Mouse (Mus musculus) liver, postnatal 0 days (tissue): ENCODE measurements around the gene Olfr11. TPM values are rescaled to one million over a fixed set of nuclear protein-coding genes. Genes with fewer than 3 reads are reported as not detected.

Experiments used
- ATAC-seq: fragments of 200-750 bp; cut with Nextera tagmentation; 2 replicates; pipeline ENCODE4 v1.8.0; 2017; ENCODE audit warnings: mild to moderate bottlenecking, moderate library complexity
- DNase-seq: peaks from one replicate; pipeline ENCODE4 v3.0.0-alpha.2; 2016
- H3K27ac ChIP-seq: fragments of 300-500 bp; sonication (generic); 2 replicates; pipeline ENCODE4 v1.5.1; 2014; ENCODE audit warnings: antibody characterized with exemption, moderate library complexity, mild to moderate bottlenecking, low read depth
- H3K27me3 ChIP-seq: fragments of 300-500 bp; sonication (generic); 2 replicates; pipeline ENCODE4 v1.6.1; 2014; ENCODE audit warnings: low read length, control low read depth, mixed read lengths; ENCODE audit not compliant: insufficient read depth
- H3K36me3 ChIP-seq: fragments of 300-500 bp; sonication (generic); replicated peaks from 2 replicates; pipeline ENCODE4 v1.6.1; 2014; ENCODE audit warnings: mild to moderate bottlenecking, control low read depth, low read length, moderate library complexity, mixed read lengths; ENCODE audit not compliant: insufficient read depth
- H3K4me1 ChIP-seq: fragments of 300-500 bp; sonication (generic); 2 replicates; pipeline ENCODE4 v1.6.1; 2014; ENCODE audit warnings: antibody characterized with exemption, mild to moderate bottlenecking, control low read depth; ENCODE audit not compliant: insufficient read depth
- H3K4me2 ChIP-seq: fragments of 300-500 bp; sonication (generic); 2 replicates; pipeline ENCODE4 v1.6.1; 2014; ENCODE audit warnings: low read depth, mild to moderate bottlenecking, low read length, moderate library complexity, mixed read lengths
- H3K4me3 ChIP-seq: fragments of 300-500 bp; sonication (generic); 2 replicates; pipeline ENCODE4 v1.5.1; 2014; ENCODE audit warnings: low read depth, low read length
- H3K9ac ChIP-seq: fragments of 300-500 bp; sonication (generic); replicated peaks from 2 replicates; pipeline ENCODE4 v1.6.1; 2014; ENCODE audit warnings: mild to moderate bottlenecking, moderate library complexity
- H3K9me3 ChIP-seq: fragments of 300-500 bp; sonication (generic); 2 replicates; pipeline ENCODE4 v1.6.1; 2016; ENCODE audit warnings: mild to moderate bottlenecking, control low read depth, low read length, mixed read lengths
- CTCF ChIP-seq: sonication (generic); IDR thresholded peaks from 2 replicates; pipeline ENCODE4 v1.5.1; 2016; ENCODE audit warnings: antibody characterized with exemption, low read depth
- EP300 ChIP-seq: IDR thresholded peaks from 2 replicates; pipeline ENCODE4 v1.6.1; 2016; ENCODE audit warnings: antibody characterized with exemption, low read depth, mild to moderate bottlenecking
- WGBS: fragments of 180-500 bp; shearing (Covaris S2); extraction: QIAGEN DNeasy Blood & Tissue Kit; methylation state at CpG from one replicate; pipeline ENCODE4 v1.1.7; 2014; ENCODE audit not compliant: insufficient replicate concordance; 5-methylcytosine and 5-hydroxymethylcytosine counted together
- polyA plus RNA-seq: library from polyadenylated mRNA; unstranded; fragments of >200 nt; fragmentation: Nextera tagmentation; extraction: Ambion mirVana; gene quantifications from 2 replicates; pipeline ENCODE4 v1.2.1, GENCODE M21; 2015

The Olfr11 gene
- not detected in 2 replicates for polyA plus RNA-seq

GRCm38 (mm10) chr13:21642418-21642817 lies at the start of gene Olfr11:
Gene Olfr11, minus strand, starts transcription at chr13:21642518.
- no peak for ATAC-seq
- WGBS: 74% methylated on average over 2 of the region's 2 CpGs
- H3K4me2 ChIP-seq: no peak within 1 kb of the TSS
- no peaks in the 10 kb centered on the region for H3K9me3 ChIP-seq
- H3K27ac ChIP-seq: no peak within 1 kb of the TSS
- no peak for DNase-seq
- H3K4me1 ChIP-seq: no peaks in the 10 kb centered on the region
- no peak within 1 kb of the TSS for H3K9ac ChIP-seq
- TF ChIP-seq EP300 (no peak), CTCF (no peak)
- H3K27me3 ChIP-seq: no peaks in the 10 kb centered on the region
- no peaks in the 10 kb centered on the region for H3K36me3 ChIP-seq
- no peak within 1 kb of the TSS for H3K4me3 ChIP-seq

- no peaks in the 10 kb centered on the region for H3K36me3 ChIP-seq
- no peak within 1 kb of the TSS for H3K9ac ChIP-seq
- no peak within 1 kb of the TSS for H3K4me2 ChIP-seq
- no peaks in the 10 kb centered on the region for H3K9me3 ChIP-seq
- no peak within 1 kb of the TSS for H3K27ac ChIP-seq
- DNase-seq: no peak
- H3K27me3 ChIP-seq: no peaks in the 10 kb centered on the region
- H3K4me3 ChIP-seq: no peak within 1 kb of the TSS
- no peaks in the 10 kb centered on the region for H3K4me1 ChIP-seq
- TF ChIP-seq CTCF (no peak), EP300 (no peak)
- 72% methylated on average over 2 of the region's 2 CpGs for WGBS
- ATAC-seq: no peak
Observed at GRCm38 (mm10) chr13:21677305-21677704, 35.0 kb upstream of the Olfr11 start, which contains the start of gene Olfr1360. Gene Olfr1360, minus strand, starts transcription at chr13:21677405.

- H3K9ac ChIP-seq: no peak within 1 kb of the TSS
Observed at GRCm38 (mm10) chr13:21663286-21663685, 21.0 kb upstream of the Olfr11 start, which contains the start of gene Olfr1361. Gene Olfr1361, minus strand, starts transcription at chr13:21663386.

GRCm38 (mm10) chr13:21613922-21614321 lies 28.4 kb downstream of the Olfr11 start, which contains the start of gene Olfr1362:
Gene Olfr1362, minus strand, starts transcription at chr13:21614022.
- no peak for ATAC-seq

More at GRCm38 (mm10) chr13:21663286-21663685, 21.0 kb upstream of the Olfr11 start, which contains the start of gene Olfr1361:
- WGBS: 75% methylated on average over 2 of the region's 2 CpGs
- no peak for TF ChIP-seq CTCF
- no peak for TF ChIP-seq EP300
- Histone ChIP-seq H3K4me1 (no peaks in the 10 kb centered on the region), H3K36me3 (no peaks in the 10 kb centered on the region), H3K4me2 (no peak within 1 kb of the TSS), H3K27ac (no peak within 1 kb of the TSS), H3K4me3 (no peak within 1 kb of the TSS), H3K27me3 (no peaks in the 10 kb centered on the region), H3K9me3 (no peaks in the 10 kb centered on the region)
- DNase-seq (no peak), ATAC-seq (no peak)

GRCm38 (mm10) chr13:21591618-21592017 lies 50.7 kb downstream of the Olfr11 start:
- no peaks in the 10 kb centered on the region for H3K4me1 ChIP-seq
- 54% methylated on average over 2 of the region's 2 CpGs for WGBS
- H3K27me3 ChIP-seq: no peaks in the 10 kb centered on the region
- DNase-seq (no peak), ATAC-seq (no peak)
- H3K9ac ChIP-seq: no peak overlapping the region
- no peak overlapping the region for H3K4me3 ChIP-seq
- no peak overlapping the region for H3K4me2 ChIP-seq
- no peaks in the 10 kb centered on the region; the same call in 1 of the 2 replicates for H3K9me3 ChIP-seq
- H3K27ac ChIP-seq: no peak overlapping the region
- no peaks in the 10 kb centered on the region for H3K36me3 ChIP-seq
- TF ChIP-seq EP300 (no peak), CTCF (no peak)

More at GRCm38 (mm10) chr13:21613922-21614321, 28.4 kb downstream of the Olfr11 start, which contains the start of gene Olfr1362:
- no peak for DNase-seq
- Histone ChIP-seq H3K36me3 (no peaks in the 10 kb centered on the region), H3K9ac (no peak within 1 kb of the TSS), H3K4me1 (no peaks in the 10 kb centered on the region), H3K27me3 (no peaks in the 10 kb centered on the region), H3K9me3 (no peaks in the 10 kb centered on the region), H3K27ac (no peak within 1 kb of the TSS), H3K4me2 (no peak within 1 kb of the TSS), H3K4me3 (no peak within 1 kb of the TSS)
- no peak for TF ChIP-seq CTCF
- TF ChIP-seq EP300: no peak

Other genes starting within 250 kb of the Olfr11 start
- gene Zkscan3, start 239.8 kb downstream of the Olfr11 start, polyA plus RNA-seq: 22.2 and 24.6 TPM in 2 replicates
- gene Pgbd1, start 201.5 kb downstream of the Olfr11 start, polyA plus RNA-seq: 0.31 and 0.39 TPM in 2 replicates
- gene Zscan26, start 188.8 kb downstream of the Olfr11 start, polyA plus RNA-seq: 13.3 and 15.2 TPM in 2 replicates
- 2.0 TPM in 2 replicates for gene Nkapl, start 174.0 kb downstream of the Olfr11 start, polyA plus RNA-seq
- 0.77 and 0.78 TPM in 2 replicates for gene Zkscan4, start 163.6 kb downstream of the Olfr11 start, polyA plus RNA-seq
- gene Gm10065, start 163.1 kb downstream of the Olfr11 start, polyA plus RNA-seq: not detected in 2 replicates
- 0.52 and 0.70 TPM in 2 replicates for gene AK157302, start 147.3 kb downstream of the Olfr11 start, polyA plus RNA-seq
- 6.4 and 8.9 TPM in 2 replicates for gene Gm11273, start 141.1 kb downstream of the Olfr11 start, polyA plus RNA-seq
- 1.2 and 1.6 TPM in 2 replicates for gene Zkscan8, start 111.4 kb downstream of the Olfr11 start, polyA plus RNA-seq
- gene Olfr1366, start 99.7 kb downstream of the Olfr11 start, polyA plus RNA-seq: not detected in 2 replicates
- 0.02 TPM in 1 of 2 replicates, not detected in the other for gene Olfr1535, start 82.6 kb downstream of the Olfr11 start, polyA plus RNA-seq
- not detected in 2 replicates for gene Olfr1364, start 60.8 kb downstream of the Olfr11 start, polyA plus RNA-seq
- not detected in 2 replicates for gene Olfr1362, start 28.5 kb downstream of the Olfr11 start, polyA plus RNA-seq
- not detected in 2 replicates for gene Olfr1361, start 20.9 kb upstream of the Olfr11 start, polyA plus RNA-seq
- not detected in 2 replicates for gene Olfr1360, start 34.9 kb upstream of the Olfr11 start, polyA plus RNA-seq
- not detected in 2 replicates for gene Olfr1359, start 55.6 kb upstream of the Olfr11 start, polyA plus RNA-seq
- gene Hist1h2bl, start 73.6 kb upstream of the Olfr11 start, polyA plus RNA-seq: 0.51 and 1.9 TPM in 2 replicates
- gene Hist1h2ai, start 73.9 kb upstream of the Olfr11 start, polyA plus RNA-seq: 16.4 and 20.2 TPM in 2 replicates
- 7.1 and 8.7 TPM in 2 replicates for gene Hist1h3h, start 75.1 kb upstream of the Olfr11 start, polyA plus RNA-seq
- 1.6 and 2.3 TPM in 2 replicates for gene Hist1h2bm, start 79.5 kb upstream of the Olfr11 start, polyA plus RNA-seq
- gene Hist1h4j, start 92.5 kb upstream of the Olfr11 start, polyA plus RNA-seq: 0.19 and 0.32 TPM in 2 replicates
- 2.4 and 3.6 TPM in 2 replicates for gene Hist1h4k, start 108.0 kb upstream of the Olfr11 start, polyA plus RNA-seq
- gene Hist1h2ak, start 111.3 kb upstream of the Olfr11 start, polyA plus RNA-seq: 44.2 and 62.3 TPM in 2 replicates
- 7.2 and 7.3 TPM in 2 replicates for gene Hist1h2bn, start 111.6 kb upstream of the Olfr11 start, polyA plus RNA-seq
- 20.0 and 27.9 TPM in 2 replicates for gene Hist1h1b, start 138.1 kb upstream of the Olfr11 start, polyA plus RNA-seq
- 95.1 and 107 TPM in 2 replicates for gene Hist1h3i, start 140.9 kb upstream of the Olfr11 start, polyA plus RNA-seq
- gene Hist1h2an, start 144.7 kb upstream of the Olfr11 start, polyA plus RNA-seq: 8.4 and 11.4 TPM in 2 replicates
- 2.4 and 4.6 TPM in 2 replicates for gene Hist1h2bp, start 144.9 kb upstream of the Olfr11 start, polyA plus RNA-seq
- 14.3 and 15.4 TPM in 2 replicates for gene Hist1h2bq, start 167.7 kb upstream of the Olfr11 start, polyA plus RNA-seq
- not detected in 2 replicates for gene Hist1h2ao, start 167.9 kb upstream of the Olfr11 start, polyA plus RNA-seq
- not detected in 2 replicates for gene Hist1h4m, start 169.2 kb upstream of the Olfr11 start, polyA plus RNA-seq
- 9.2 and 9.8 TPM in 2 replicates for gene Hist1h4n, start 189.7 kb upstream of the Olfr11 start, polyA plus RNA-seq
- 3,753 and 3,756 TPM in 2 replicates for gene Hist1h2ap, start 191.0 kb upstream of the Olfr11 start, polyA plus RNA-seq
- gene Hist1h2br, start 191.2 kb upstream of the Olfr11 start, polyA plus RNA-seq: 14.9 and 15.6 TPM in 2 replicates